11 mouse cellular contexts compared by ENCODE assay signal in the genomic region with DNA sequence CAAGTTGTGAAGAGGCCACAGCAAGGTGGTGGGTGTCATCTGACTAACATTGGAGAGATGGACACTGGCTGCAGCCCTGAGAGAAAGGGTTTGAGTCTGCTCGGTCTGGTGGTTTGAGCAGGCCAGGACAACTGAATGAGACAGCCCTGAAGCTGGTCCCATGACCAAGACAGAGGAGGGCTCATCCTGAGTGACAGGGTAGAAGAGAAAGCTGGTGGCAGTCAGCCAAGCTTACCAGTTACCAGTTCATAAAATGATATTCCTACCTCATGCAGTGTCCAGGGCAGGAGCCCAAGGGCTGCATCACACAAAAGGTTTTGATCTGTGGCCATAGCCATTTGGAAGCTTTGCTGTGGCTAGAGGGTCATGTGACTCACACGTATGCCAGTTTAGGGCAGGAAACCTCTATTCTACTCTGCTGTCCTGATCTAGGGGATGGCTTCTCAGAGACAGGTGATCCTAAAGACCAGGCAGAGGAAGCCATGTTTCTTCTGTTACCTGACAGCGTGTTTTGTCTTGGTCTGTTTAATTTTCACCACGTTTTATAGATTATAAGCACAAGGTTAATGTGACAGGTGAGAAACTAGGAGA.
A peak's percentile ranks its signal among the peaks of the same experiment; 100 is the strongest.
DNase-seq lines count a peak whose midpoint lies in the region; ATAC-seq and TF ChIP-seq lines count a peak whose summit lies in the region.
"Had no signal": no experiment of that assay in that cellular context is flagged by ENCODE, and none has a peak within 500 bp of the region (broad histone marks: within the 10 kb centered on the region; RNA-seq: fewer than 3 reads in every experiment).

No protein-coding gene starts in this region.

- WGBS in hindbrain, postnatal 0 days: 71% methylated on average over 4 of the region's 4 CpGs
- WGBS in hindbrain, embryonic 11.5 days: 81% methylated on average over 4 of the region's 4 CpGs
- WGBS in liver, embryonic 12.5 days (ENCODE audit: insufficient replicate concordance): 59% methylated on average over 4 of the region's 4 CpGs

- peaks cover 11% of the 10 kb centered on the region for H3K4me1 ChIP-seq in hindbrain, postnatal 0 days (ENCODE audit: insufficient read depth, low read length)
- H3K4me1 ChIP-seq in hindbrain, embryonic 11.5 days (replicated peaks; ENCODE audit: control insufficient read depth, insufficient read depth, low read length): no peaks in the 10 kb centered on the region; the same call in 1 of the 2 replicates
- no peaks in the 10 kb centered on the region for H3K4me1 ChIP-seq in liver, embryonic 12.5 days
- H3K4me1 ChIP-seq: limb, embryonic 15.5 days had no signal

- TF ChIP-seq CTCF in hindbrain, postnatal 0 days (IDR thresholded peaks at IDR 0.05; ENCODE audit: low read depth): no peak

- DNase-seq in hindbrain, postnatal 0 days (ENCODE audit: low spot score): peak; percentile 84
- DNase-seq in hindbrain, embryonic 11.5 days (ENCODE audit: low spot score): no peak
- DNase-seq in Muller cell, postnatal 12 days (ENCODE audit: inconsistent ontology term): peak; percentile 59
- DNase-seq in brain, adult 2 months (ENCODE audit: low read depth, low spot score): peak; percentile 86
- DNase-seq in cerebellum, postnatal 4 days (ENCODE audit: low spot score in 2 of 2): peak; percentile 47 to 85
- no peak for DNase-seq in layer of hippocampus, adult 9-10 months (ENCODE audit: low spot score)
- DNase-seq: gastrocnemius, postnatal 25 days; thymus, postnatal 25 days had no signal

- peak overlapping the region; percentile 45; the same call in 1 of the 2 replicates for H3K27ac ChIP-seq in hindbrain, postnatal 0 days
- no peak overlapping the region for H3K27ac ChIP-seq in hindbrain, embryonic 11.5 days (ENCODE audit: low read depth, low read length)
- no peak overlapping the region for H3K27ac ChIP-seq in liver, embryonic 12.5 days
- H3K27ac ChIP-seq: limb, embryonic 15.5 days had no signal

- no peak overlapping the region for H3K4me2 ChIP-seq in hindbrain, postnatal 0 days (ENCODE audit: low read depth, low read length)
- no peak overlapping the region for H3K4me2 ChIP-seq in hindbrain, embryonic 11.5 days (replicated peaks; ENCODE audit: low read depth, low read length)
- H3K4me2 ChIP-seq in liver, embryonic 12.5 days: no peak overlapping the region
- H3K4me2 ChIP-seq: limb, embryonic 15.5 days had no signal

- H3K4me3 ChIP-seq in hindbrain, postnatal 0 days (ENCODE audit: low read length): no peak overlapping the region
- H3K4me3 ChIP-seq in hindbrain, embryonic 11.5 days (ENCODE audit: low read depth, low read length): no peak overlapping the region
- H3K4me3 ChIP-seq in liver, embryonic 12.5 days: no peak overlapping the region
- H3K4me3 ChIP-seq: limb, embryonic 15.5 days; myocyte had no signal

- no peaks in the 10 kb centered on the region for H3K9me3 ChIP-seq in hindbrain, postnatal 0 days (ENCODE audit: low read length)
- H3K9me3 ChIP-seq in hindbrain, embryonic 11.5 days (ENCODE audit: control insufficient read depth, low read length): no peaks in the 10 kb centered on the region
- H3K9me3 ChIP-seq in liver, embryonic 12.5 days (replicated peaks): no peaks in the 10 kb centered on the region
- H3K9me3 ChIP-seq: limb, embryonic 15.5 days had no signal

- no peaks in the 10 kb centered on the region for H3K36me3 ChIP-seq in hindbrain, postnatal 0 days (ENCODE audit: insufficient read depth, low read length)
- no peaks in the 10 kb centered on the region for H3K36me3 ChIP-seq in hindbrain, embryonic 11.5 days (ENCODE audit: control insufficient read depth, insufficient read depth, low read length)
- no peaks in the 10 kb centered on the region for H3K36me3 ChIP-seq in liver, embryonic 12.5 days
- H3K36me3 ChIP-seq: limb, embryonic 15.5 days had no signal

- no peaks in the 10 kb centered on the region for H3K27me3 ChIP-seq in hindbrain, postnatal 0 days (ENCODE audit: insufficient read depth, low read length)
- no peaks in the 10 kb centered on the region for H3K27me3 ChIP-seq in hindbrain, embryonic 11.5 days (ENCODE audit: control insufficient read depth, insufficient read depth, low read length)
- no peaks in the 10 kb centered on the region for H3K27me3 ChIP-seq in liver, embryonic 12.5 days (replicated peaks)
- H3K27me3 ChIP-seq: limb, embryonic 15.5 days had no signal

- no peak overlapping the region for H3K9ac ChIP-seq in hindbrain, postnatal 0 days (replicated peaks; ENCODE audit: low read length)
- H3K9ac ChIP-seq in hindbrain, embryonic 11.5 days (ENCODE audit: low read depth, low read length): no peak overlapping the region
- no peak overlapping the region for H3K9ac ChIP-seq in liver, embryonic 12.5 days
- H3K9ac ChIP-seq: limb, embryonic 15.5 days had no signal

- ATAC-seq in hindbrain, postnatal 0 days: peak; percentile 93
- no peak for ATAC-seq in hindbrain, embryonic 11.5 days (ENCODE audit: low FRiP score)
- ATAC-seq in liver, embryonic 12.5 days: no peak

Comparison
In these comparisons a context has a peak if more than half of its experiments do, and no peak if none do; other contexts are left out.
1. DNase-seq: peak in hindbrain, postnatal 0 days (single experiment), Muller cell, postnatal 12 days (single experiment), brain, adult 2 months (single experiment) and cerebellum, postnatal 4 days (2 of 2); none in hindbrain, embryonic 11.5 days (single experiment) and layer of hippocampus, adult 9-10 months (single experiment).